Mouse (Mus musculus) erythroblast, embryonic 14.5 days (primary cell): Measurements from ENCODE around the gene Kcns3.

Source experiments
- GATA1 ChIP-seq: IDR thresholded peaks from 2 replicates; pipeline ENCODE4 v1.6.1; 2012; ENCODE audit warnings: low read length, inconsistent platforms, mixed read lengths
- TAL1 ChIP-seq: IDR thresholded peaks from 3 replicates; pipeline ENCODE4 v1.6.1; 2012; ENCODE audit warnings: low read length, inconsistent platforms, mixed read lengths

DNA sequence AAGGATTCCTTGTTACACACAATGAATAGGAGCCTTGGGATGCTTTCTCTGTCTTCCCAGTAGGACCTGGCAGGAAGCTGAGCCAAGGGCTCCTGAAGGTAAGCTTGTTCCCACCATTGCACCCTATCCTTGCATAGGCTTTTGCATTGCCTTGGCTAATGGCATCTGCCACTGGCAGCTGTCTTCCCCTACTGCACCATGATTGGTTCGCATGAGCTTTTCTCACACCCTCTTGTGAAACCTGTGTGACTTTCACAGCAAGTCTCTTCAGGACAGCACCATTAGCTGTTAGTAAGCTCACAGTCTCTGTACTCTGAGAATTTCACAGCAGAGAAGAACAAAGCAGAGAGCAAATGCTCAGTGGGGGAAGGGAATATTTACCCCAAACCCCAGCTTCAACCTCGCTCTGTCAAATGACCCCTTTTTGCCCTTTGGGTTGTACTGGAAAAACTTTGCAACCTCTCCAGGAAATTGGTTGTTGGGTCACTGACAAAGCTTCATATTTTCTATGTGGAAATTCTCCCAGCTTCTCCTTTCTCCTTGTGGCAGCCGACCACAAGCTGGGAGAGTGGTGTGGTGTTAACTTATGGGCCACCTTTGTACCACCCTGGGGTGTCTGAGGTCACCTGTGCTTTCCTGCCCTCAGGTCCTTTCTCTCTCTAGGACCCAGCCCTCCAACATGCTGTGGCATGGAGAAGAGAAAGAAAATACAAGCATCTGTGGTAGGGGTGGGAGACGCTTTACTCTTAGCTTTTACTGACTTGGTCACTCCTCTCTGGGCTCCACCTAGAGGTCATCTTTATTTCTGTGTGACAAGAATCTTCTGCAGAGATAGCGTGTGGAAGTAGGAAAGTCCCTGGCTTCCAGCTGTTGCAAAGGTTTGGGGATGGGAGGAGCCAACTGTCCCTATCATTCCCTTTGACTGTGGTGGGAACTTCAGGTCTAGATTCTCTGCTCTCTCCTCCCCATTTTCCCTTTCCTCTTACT lies 26.8 kb upstream of the Kcns3 start:
- TF ChIP-seq GATA1 = no peak
- TF ChIP-seq TAL1 = no peak
